Mouse (Mus musculus): ENCODE results near the gene Pdxp. TPM values are rescaled to one million over a fixed set of nuclear protein-coding genes. Genes with fewer than 3 reads are reported as not detected.

Pdxp gene
- total RNA-seq (2017), result 7.7 and 8.4 TPM in 2 replicates

DNA sequence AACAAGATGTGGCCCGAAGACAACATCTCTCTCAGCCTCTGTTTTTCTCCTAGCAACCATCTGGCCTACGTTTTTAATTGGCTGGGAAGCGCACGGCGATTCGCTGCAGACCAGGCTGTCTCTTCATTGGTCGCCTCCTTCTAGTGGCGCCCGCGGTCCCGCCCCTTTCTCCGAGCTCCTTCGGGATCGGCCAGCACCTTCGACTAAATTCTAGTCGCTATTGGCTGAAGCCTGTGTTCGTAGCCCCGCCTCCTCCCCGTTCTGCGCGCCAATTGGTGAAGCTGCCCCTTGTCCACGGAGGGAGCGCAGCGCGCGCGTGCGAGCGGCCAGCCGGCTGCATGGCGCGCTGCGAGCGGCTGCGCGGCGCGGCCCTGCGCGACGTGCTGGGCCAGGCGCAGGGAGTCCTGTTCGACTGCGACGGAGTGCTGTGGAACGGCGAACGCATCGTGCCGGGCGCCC is at the start of gene Pdxp:
Gene Pdxp (plus strand): TSS at position 288 of the 459 bp plus-strand sequence.
- peak; percentile 87 to 92 for ATAC-seq (replicated peaks in 1 of 2; ENCODE audit: insufficient read depth in 1 of 2, low FRiP score in 2 of 2, low TSS enrichment in 1 of 2, low read depth in 1 of 2, poor library complexity in 2 of 2, severe bottlenecking in 2 of 2)

- no peak for ATAC-seq (replicated peaks in 1 of 2; ENCODE audit: insufficient read depth in 1 of 2, low FRiP score in 2 of 2, low TSS enrichment in 1 of 2, low read depth in 1 of 2, poor library complexity in 2 of 2, severe bottlenecking in 2 of 2)
Measured at GRCm38 (mm10) chr15:78868398-78868797, 45.3 kb upstream of the Pdxp start.

DNA sequence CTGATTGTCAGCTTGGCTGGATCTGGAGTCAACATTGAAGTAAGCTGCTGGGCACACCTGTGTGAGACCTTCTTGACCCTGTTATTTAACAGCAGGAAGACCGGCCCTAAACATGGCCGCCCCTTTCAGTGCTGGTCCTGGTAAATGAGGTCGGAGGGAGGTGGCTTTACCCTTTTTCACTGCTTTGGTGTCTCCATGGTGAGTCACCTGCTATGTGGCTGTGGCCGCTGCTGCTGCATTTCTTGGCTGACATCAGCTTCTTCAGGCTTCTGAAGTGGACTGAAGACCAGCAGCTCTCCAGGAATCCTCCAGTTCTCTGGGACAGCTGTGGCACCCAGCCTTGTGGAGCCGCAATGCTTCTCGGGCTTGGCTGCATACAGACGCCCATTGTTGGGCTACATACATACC is 44.9 kb upstream of the Pdxp start:
- ATAC-seq (replicated peaks in 1 of 2; ENCODE audit: insufficient read depth in 1 of 2, low FRiP score in 2 of 2, low TSS enrichment in 1 of 2, low read depth in 1 of 2, poor library complexity in 2 of 2, severe bottlenecking in 2 of 2), result no peak

DNA sequence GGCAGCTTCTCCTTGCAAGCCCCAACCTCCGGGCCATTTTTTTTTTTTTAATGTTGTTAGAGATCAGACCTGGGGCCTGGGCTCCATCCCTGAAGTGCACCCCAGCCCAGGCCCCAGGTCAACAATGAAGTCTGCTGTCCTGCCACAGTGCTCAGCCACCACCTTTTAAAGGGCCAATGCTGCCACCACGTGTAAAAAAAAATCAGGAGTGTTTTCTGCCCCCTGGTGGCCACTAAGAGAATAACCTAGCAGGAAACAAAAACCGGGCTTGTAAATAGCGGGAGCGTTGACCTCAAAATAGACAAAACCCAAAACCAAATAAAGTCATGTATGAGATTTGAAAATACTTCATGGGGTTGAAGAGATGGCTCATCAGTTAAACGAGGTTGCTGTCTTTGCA is 43.9 kb upstream of the Pdxp start:
- peak; percentile 59 to 67 for ATAC-seq (replicated peaks in 1 of 2; ENCODE audit: insufficient read depth in 1 of 2, low FRiP score in 2 of 2, low TSS enrichment in 1 of 2, low read depth in 1 of 2, poor library complexity in 2 of 2, severe bottlenecking in 2 of 2)

- ATAC-seq (replicated peaks in 1 of 2; ENCODE audit: insufficient read depth in 1 of 2, low FRiP score in 2 of 2, low TSS enrichment in 1 of 2, low read depth in 1 of 2, poor library complexity in 2 of 2, severe bottlenecking in 2 of 2), result no peak
Measured at GRCm38 (mm10) chr15:78872021-78872608, 41.6 kb upstream of the Pdxp start.

GRCm38 (mm10) chr15:78873803-78874435 is 39.8 kb upstream of the Pdxp start:
- ATAC-seq (replicated peaks in 1 of 2; ENCODE audit: insufficient read depth in 1 of 2, low FRiP score in 2 of 2, low TSS enrichment in 1 of 2, low read depth in 1 of 2, poor library complexity in 2 of 2, severe bottlenecking in 2 of 2), result no peak

DNA sequence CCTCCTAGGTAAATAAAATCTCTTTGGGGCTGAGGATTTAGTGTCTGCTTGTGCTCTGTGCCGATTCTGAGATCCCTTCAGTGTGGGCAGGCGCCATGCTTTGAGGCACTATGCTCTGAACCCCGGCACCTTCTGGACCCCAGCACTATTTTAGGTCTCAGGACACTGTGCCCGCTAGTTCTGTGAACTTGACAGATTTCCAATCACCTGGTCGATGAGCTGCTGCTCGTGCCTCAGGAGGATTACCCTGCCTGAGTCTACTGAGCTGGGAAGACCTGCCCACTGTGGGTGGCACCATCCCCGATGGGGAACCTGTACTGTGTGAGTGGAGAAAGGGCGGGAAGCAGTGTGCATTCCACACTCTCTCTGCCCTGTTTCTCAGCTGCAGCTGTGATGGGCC is 38.7 kb upstream of the Pdxp start:
- no peak for ATAC-seq (replicated peaks in 1 of 2; ENCODE audit: insufficient read depth in 1 of 2, low FRiP score in 2 of 2, low TSS enrichment in 1 of 2, low read depth in 1 of 2, poor library complexity in 2 of 2, severe bottlenecking in 2 of 2)

DNA sequence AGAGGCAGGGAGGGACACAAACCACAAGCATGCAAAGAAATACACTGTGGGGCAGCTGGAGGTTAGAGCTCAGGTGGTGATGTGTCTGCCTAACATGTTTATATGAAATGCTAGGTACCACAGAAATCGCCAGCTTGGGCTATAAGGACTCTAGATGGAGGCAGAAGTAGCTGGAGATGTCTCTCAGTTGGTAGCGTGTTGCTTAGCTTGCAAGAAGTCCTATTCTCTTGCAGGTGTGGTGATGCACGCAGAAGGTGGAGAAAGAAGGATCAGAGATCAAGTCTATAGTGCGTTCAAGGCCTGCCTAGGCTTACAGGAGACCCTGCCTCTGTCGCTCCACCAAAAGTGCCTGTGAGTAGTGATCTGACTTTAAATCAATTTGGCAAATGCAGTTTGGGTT is 38.2 kb upstream of the Pdxp start:
- no peak for ATAC-seq (replicated peaks in 1 of 2; ENCODE audit: insufficient read depth in 1 of 2, low FRiP score in 2 of 2, low TSS enrichment in 1 of 2, low read depth in 1 of 2, poor library complexity in 2 of 2, severe bottlenecking in 2 of 2)

- peak; percentile 58 to 65 for ATAC-seq (replicated peaks in 1 of 2; ENCODE audit: insufficient read depth in 1 of 2, low FRiP score in 2 of 2, low TSS enrichment in 1 of 2, low read depth in 1 of 2, poor library complexity in 2 of 2, severe bottlenecking in 2 of 2)
Measured at GRCm38 (mm10) chr15:78876258-78876696, 37.4 kb upstream of the Pdxp start.

DNA sequence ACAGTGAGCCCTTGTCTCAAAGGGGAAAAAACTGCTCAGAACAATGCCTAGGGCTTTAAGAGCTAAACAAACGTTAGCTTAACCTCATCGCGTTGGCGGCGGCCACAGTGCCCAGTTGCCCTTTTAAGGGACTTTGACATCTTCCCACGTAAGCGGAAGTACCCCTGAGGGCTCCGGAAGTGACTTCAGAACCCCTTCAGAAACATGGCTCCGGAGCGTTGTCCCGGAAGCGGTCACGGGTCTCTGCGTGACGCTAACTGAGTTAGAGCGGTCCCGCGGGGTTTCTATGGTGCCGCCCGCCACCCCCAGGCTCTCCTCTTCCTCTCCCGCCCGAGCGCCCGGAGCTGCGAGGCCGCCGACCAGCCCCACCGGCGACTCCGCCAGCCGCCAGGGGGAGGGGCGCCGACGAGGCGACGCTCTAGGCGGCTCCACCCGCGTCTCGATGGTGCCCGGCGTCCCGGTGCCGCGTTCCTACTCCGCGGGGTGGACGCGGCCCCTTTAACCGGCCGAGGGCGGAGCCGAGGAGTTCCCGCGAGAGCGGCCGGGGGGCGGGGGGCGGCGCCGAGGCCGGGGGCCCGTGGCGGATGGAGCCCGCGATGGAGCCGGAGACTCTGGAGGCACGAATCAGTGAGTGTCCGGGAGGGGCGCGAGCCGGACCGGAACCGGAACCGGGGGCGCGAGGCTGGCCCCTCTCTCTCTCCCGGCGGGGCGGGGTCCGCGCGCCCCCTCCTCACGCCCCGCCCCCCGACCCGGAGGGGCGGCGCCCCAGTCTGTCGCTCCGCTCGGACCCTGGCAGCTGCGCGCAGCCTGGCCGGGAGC is 36.5 kb upstream of the Pdxp start, which contains the start of gene Gga1:
Gene Gga1 (plus strand): TSS at position 200 of the 819 bp plus-strand sequence.
- ATAC-seq (replicated peaks in 1 of 2; ENCODE audit: insufficient read depth in 1 of 2, low FRiP score in 2 of 2, low TSS enrichment in 1 of 2, low read depth in 1 of 2, poor library complexity in 2 of 2, severe bottlenecking in 2 of 2), result peak; percentile 77 to 79

DNA sequence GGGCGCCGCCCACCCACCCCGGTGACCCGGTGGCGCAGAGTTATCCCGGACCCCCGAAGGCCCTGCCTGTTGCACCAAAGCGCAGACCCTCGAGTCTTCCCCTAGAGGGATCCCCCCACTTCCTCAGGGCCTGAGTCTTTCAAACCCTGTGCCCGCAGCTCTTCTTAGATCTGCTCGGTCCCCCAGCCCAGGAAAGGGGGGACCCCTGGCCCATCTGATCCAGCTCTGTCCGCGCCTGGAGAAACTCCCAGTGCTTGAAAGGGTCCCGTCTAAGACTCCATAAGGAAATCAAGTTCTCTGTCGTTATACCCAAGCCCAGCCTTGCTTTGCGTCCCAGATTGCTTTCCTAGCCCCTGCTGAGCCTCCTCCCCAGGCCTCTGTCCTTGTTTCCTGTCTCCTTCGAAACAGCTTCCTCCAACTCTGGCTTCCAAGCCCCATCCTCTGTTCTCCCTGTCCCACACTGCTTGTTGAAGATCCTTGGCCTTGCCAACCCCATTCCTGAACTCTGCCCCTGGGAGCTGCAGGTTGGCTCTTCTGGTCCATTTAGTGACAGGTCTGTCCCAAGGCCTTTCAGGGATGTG is 35.8 kb upstream of the Pdxp start:
- no peak for ATAC-seq (replicated peaks in 1 of 2; ENCODE audit: insufficient read depth in 1 of 2, low FRiP score in 2 of 2, low TSS enrichment in 1 of 2, low read depth in 1 of 2, poor library complexity in 2 of 2, severe bottlenecking in 2 of 2)

DNA sequence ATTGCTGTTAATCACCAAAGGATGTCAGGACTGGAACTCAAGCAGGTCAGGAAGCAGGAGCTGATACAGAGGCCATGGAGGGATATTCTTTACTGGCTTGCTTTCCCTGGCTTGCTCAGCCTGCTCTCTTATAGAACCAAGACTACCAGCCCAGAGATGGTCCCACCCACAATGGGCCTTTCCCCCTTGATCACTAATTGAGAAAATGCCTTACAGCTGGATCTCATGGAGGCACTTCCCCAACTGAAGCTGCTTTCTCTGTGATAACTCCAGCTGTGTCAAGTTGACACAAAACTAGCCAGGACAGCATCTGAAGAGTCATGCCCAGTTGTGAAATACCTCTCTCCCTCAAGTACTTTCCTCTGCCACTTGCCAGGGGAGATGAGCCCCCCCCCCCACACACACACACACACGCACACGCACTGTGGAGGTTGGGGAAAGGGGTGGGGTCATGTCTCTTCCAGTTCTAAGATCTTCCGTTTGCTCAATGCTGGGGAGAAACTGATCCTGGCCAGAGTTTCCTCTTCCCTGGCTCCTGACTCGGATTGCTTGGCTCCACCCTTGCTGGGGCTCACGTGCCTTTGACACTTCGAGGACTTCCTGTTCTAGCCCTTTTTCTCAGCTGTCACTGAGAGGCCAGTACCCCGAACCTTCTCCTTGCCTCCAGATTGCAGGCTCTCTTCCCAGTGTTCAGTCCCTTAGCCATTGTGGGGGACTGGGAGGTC is 34.8 kb upstream of the Pdxp start:
- ATAC-seq (replicated peaks in 1 of 2; ENCODE audit: insufficient read depth in 1 of 2, low FRiP score in 2 of 2, low TSS enrichment in 1 of 2, low read depth in 1 of 2, poor library complexity in 2 of 2, severe bottlenecking in 2 of 2), result peak in 1 of 2 experiments; percentile 15; a peak in 1 of 4 replicates

- ATAC-seq (replicated peaks in 1 of 2; ENCODE audit: insufficient read depth in 1 of 2, low FRiP score in 2 of 2, low TSS enrichment in 1 of 2, low read depth in 1 of 2, poor library complexity in 2 of 2, severe bottlenecking in 2 of 2), result no peak
Measured at GRCm38 (mm10) chr15:78880432-78880831, 33.3 kb upstream of the Pdxp start.

DNA sequence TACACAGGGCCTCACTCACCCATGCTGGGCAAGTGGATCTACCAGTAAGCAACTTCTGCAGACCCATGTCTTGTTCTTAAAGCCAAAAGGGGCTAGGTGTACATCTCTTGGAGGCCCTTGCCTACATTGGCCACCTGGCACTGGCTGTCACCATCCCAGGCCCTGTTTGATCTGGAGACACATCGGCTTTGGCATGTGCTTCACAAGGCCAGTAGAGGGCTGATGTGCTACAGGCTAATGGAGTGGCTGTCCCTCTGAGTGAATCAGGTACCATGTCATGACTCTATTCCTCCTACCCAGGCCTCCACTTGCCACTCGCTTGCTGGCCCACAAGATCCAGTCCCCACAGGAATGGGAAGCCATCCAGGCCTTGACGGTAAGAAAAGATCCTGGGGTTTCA is 31.9 kb upstream of the Pdxp start:
- ATAC-seq (replicated peaks in 1 of 2; ENCODE audit: insufficient read depth in 1 of 2, low FRiP score in 2 of 2, low TSS enrichment in 1 of 2, low read depth in 1 of 2, poor library complexity in 2 of 2, severe bottlenecking in 2 of 2), result no peak

DNA sequence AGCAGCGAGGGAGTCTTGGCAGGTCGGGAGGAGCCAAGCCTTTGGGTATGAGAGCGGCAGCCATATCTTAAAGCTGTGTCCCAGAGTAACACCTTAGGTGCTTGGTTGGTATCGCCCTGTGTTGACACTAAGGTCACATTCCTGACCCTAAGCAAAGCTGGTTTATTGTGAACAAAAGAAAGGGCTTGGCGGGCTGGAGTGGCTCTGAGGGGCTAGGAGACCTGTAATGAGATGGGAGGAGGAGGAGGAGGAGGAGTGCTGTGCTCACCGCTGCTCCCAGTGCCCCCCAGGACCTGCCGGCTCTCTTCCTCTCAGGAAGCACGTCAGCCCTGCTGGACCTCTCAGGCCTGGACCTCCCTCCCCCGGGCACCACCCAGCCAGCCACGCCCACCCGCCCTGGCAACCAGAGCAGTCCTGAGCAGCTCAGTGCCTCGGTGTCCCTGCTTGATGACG is 24.3 kb upstream of the Pdxp start:
- no peak for ATAC-seq (replicated peaks in 1 of 2; ENCODE audit: insufficient read depth in 1 of 2, low FRiP score in 2 of 2, low TSS enrichment in 1 of 2, low read depth in 1 of 2, poor library complexity in 2 of 2, severe bottlenecking in 2 of 2)

DNA sequence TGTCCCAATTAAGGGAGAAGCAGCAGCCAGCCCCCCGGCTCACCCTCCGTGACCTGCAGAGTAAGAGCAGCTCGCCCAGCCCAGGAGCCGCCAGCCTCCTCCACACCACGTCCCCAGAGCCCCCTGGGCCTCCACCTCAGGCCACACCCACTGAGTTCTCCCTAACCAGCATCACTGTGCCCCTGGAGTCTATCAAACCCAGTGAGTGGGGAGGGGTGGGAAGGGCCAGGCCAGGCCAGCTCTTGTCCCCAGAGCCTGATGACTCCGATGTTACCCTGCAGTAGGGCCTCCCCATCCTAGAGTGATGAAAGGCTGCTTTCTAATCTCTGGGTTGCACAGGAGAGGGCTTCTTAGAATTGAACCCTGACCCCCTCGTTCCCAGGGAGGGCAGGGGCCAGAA is 21.3 kb upstream of the Pdxp start:
- no peak for ATAC-seq (replicated peaks in 1 of 2; ENCODE audit: insufficient read depth in 1 of 2, low FRiP score in 2 of 2, low TSS enrichment in 1 of 2, low read depth in 1 of 2, poor library complexity in 2 of 2, severe bottlenecking in 2 of 2)

GRCm38 (mm10) chr15:78894726-78895125 is 19.0 kb upstream of the Pdxp start:
- peak; percentile 46 to 52 for ATAC-seq (replicated peaks in 1 of 2; ENCODE audit: insufficient read depth in 1 of 2, low FRiP score in 2 of 2, low TSS enrichment in 1 of 2, low read depth in 1 of 2, poor library complexity in 2 of 2, severe bottlenecking in 2 of 2)
